Mouse (Mus musculus): ENCODE data around the gene Tbc1d1.

DNA sequence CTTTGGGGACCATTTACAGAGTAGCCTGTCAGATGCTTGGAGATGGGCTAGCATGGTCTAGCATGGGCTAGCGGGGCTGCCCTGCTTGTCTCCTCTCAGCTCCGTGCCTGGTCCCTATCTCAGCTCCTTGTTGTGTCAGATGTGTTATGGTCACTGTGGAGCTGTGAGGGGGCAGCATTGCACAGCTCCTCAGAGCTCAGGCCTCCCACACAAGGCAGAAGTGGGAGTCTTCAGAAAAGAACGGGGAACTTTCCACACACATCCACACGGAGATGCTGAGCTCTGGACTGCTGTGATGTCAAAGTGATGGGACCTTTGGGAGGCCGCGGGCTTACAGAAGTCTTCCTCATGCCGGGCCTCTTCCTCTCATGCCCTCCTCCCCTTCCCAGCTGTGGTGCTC, 140.2 kb downstream of the Tbc1d1 start:
- TF ChIP-seq ZNF384 (IDR thresholded peaks at IDR 0.05; ENCODE audit: low read depth, low read length) (no peak), HCFC1 (IDR thresholded peaks at IDR 0.05; ENCODE audit: borderline replicate concordance, insufficient read depth, low read length) (no peak), ZC3H11A (IDR thresholded peaks at IDR 0.05; ENCODE audit: borderline replicate concordance, low read depth, low read length) (no peak)

Data from ES-E14 (cell line).